Mouse (Mus musculus) heart, embryonic 16.5 days (tissue): Measurements from ENCODE around the gene Ube2m. TPM values are rescaled to one million over a fixed set of nuclear protein-coding genes. Genes with fewer than 3 reads are reported as not detected.
"Not testable (repeated sequence)": the region's sequence is repeated elsewhere in the genome, so short reads cannot be mapped to it uniquely, and the experiment has no call there.

Source experiments
- ATAC-seq: fragments of 200-750 bp; cut with Nextera tagmentation; replicated peaks from 2 replicates; pipeline ENCODE4 v1.8.0; 2017; ENCODE audit warnings: moderate number of reproducible peaks; ENCODE audit not compliant: insufficient read depth, low FRiP score; ENCODE audit errors: extremely low read depth
- H3K27ac ChIP-seq: fragments of 300-500 bp; sonication (generic); 2 replicates; pipeline ENCODE4 v1.5.1; 2014; ENCODE audit warnings: mild to moderate bottlenecking, low read length, control low read depth, moderate library complexity
- H3K27me3 ChIP-seq: fragments of 300-500 bp; sonication (generic); 2 replicates; pipeline ENCODE4 v1.6.1; 2014; ENCODE audit warnings: low read length, mixed read lengths; ENCODE audit not compliant: control insufficient read depth, insufficient read depth
- H3K36me3 ChIP-seq: fragments of 300-500 bp; sonication (generic); 2 replicates; pipeline ENCODE4 v1.6.1; 2014; ENCODE audit not compliant: control insufficient read depth, insufficient read depth
- H3K4me1 ChIP-seq: fragments of 300-500 bp; sonication (generic); 2 replicates; pipeline ENCODE4 v1.6.1; 2014; ENCODE audit warnings: low read length, mixed read lengths; ENCODE audit not compliant: control insufficient read depth, insufficient read depth
- H3K4me2 ChIP-seq: fragments of 300-500 bp; sonication (generic); 2 replicates; pipeline ENCODE4 v1.6.1; 2014; ENCODE audit warnings: low read depth, mild to moderate bottlenecking, control low read depth, low read length
- H3K4me3 ChIP-seq: fragments of 300-500 bp; sonication (generic); 2 replicates; pipeline ENCODE4 v1.5.1; 2014; ENCODE audit warnings: mild to moderate bottlenecking, control low read depth, low read length
- H3K9ac ChIP-seq: fragments of 300-500 bp; sonication (generic); 2 replicates; pipeline ENCODE4 v1.6.1; 2014; ENCODE audit warnings: low read length, control low read depth
- H3K9me3 ChIP-seq: fragments of 300-500 bp; sonication (generic); replicated peaks from 2 replicates; pipeline ENCODE4 v1.6.1; 2016; ENCODE audit warnings: low read length; ENCODE audit not compliant: control insufficient read depth
- WGBS: fragments of 180-500 bp; shearing (Covaris S2); extraction: QIAGEN DNeasy Blood & Tissue Kit; methylation state at CpG from one replicate; pipeline ENCODE4 v1.1.7; 2014; 5-methylcytosine and 5-hydroxymethylcytosine counted together
- polyA plus RNA-seq: library from polyadenylated mRNA; unstranded; fragments of >200 nt; fragmentation: Nextera tagmentation; extraction: Ambion mirVana; gene quantifications from 2 replicates; pipeline ENCODE4 v1.2.1, GENCODE M21; 2015

Gene Ube2m
- polyA plus RNA-seq: 49.0 and 94.2 TPM in 2 replicates

DNA sequence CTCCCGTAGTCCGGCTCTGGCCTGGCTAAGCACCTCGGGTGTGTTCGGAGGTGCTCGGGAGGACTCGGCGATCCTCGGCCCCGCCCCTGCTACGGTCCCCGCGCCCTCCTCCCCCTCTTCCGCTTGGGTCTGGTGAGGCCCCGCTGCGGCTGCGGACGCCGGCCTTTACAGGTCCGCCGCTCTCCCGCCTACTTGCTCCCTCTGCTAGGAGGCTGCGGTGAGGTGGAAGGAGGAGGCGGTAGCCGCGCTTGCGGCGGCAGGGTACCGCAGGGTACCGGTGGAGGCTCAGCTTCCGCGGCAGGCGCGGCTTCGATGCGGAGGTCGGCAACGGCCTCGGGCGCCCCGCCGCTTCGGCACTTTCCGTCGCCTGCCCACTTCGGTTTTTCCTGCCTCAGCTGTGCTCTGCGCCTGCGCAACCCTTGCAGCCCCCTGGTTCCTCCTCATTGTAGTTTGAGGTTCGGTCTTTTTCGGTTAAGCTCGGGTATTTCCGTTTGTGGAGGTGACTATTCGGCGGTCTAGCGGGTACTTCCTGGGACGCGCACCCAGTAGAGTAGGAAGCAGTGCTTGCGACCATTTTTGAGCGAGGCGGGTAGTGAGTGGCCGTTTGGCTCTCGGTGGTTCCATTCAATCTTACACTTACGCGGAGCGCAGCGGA lies at the start of gene Ube2m:
Gene Ube2m, minus strand, starts transcription at position 375 of the 655 bp plus-strand sequence.
- peak within 1 kb of the TSS; percentile 96 for H3K4me2 ChIP-seq
- peak within 1 kb of the TSS; percentile 87 for H3K4me3 ChIP-seq
- peaks cover 12% of the 10 kb centered on the region for H3K36me3 ChIP-seq
- ATAC-seq: peak; percentile 91
- peaks cover 9% of the 10 kb centered on the region for H3K27me3 ChIP-seq
- H3K9me3 ChIP-seq: no peaks in the 10 kb centered on the region; the same call in 1 of the 2 replicates
- H3K4me1 ChIP-seq: peaks cover 32% of the 10 kb centered on the region
- H3K9ac ChIP-seq: peak within 1 kb of the TSS; percentile 90
- peak within 1 kb of the TSS; percentile 99 for H3K27ac ChIP-seq
- 0% methylated on average over 63 of the region's 65 CpGs for WGBS

DNA sequence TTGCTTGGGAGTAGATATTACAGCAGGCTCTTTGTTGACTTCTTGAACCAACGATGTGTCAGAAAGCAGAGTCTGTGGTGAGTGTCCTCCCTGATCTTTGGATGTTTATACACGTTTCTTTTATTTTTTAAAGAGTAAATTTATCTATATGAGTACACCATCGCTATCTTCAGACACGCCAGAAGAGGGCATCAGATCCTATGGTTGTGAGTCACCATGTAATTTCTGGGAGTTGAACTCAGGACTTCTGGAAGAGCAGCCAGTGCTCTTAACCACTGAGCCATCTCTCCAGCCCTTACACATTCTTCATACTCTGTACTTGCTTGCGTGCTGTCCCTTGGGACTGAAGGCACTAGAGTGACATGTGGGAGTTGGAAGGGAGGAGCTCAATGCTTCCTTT lies 34.2 kb upstream of the Ube2m start:
- no peaks in the 10 kb centered on the region for H3K36me3 ChIP-seq
- no peak overlapping the region for H3K27ac ChIP-seq

DNA sequence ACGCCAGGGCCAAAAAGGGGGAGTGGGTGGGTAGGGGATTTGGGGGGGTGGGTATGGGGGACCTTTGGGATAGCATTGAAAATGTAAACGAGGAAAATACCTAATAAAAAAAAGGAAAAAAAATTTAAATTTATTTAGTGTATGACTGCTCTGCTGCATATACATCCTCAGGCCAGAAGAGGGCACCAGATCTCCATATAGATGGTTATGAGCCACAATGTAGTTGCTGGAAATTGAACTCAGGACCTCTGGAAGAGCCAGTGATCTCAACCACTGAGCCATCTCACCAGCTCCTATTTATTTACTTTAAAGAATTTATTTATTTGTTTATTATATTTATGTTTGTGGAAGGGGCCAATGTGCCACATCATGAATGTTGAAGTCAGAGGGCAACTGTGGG lies 25.3 kb upstream of the Ube2m start:
- H3K27me3 ChIP-seq, H3K4me2 ChIP-seq, ATAC-seq, H3K27ac ChIP-seq, H3K36me3 ChIP-seq, H3K9me3 ChIP-seq, H3K9ac ChIP-seq, H3K4me1 ChIP-seq, H3K4me3 ChIP-seq: not testable (repeated sequence)
- 36% methylated on average over 2 of the region's 2 CpGs for WGBS

More for the DNA sequence above, 34.2 kb upstream of the Ube2m start:
- Histone ChIP-seq H3K4me1 (no peaks in the 10 kb centered on the region), H3K4me3 (no peak overlapping the region), H3K9ac (no peak overlapping the region), H3K27me3 (no peaks in the 10 kb centered on the region), H3K4me2 (no peak overlapping the region), H3K9me3 (no peaks in the 10 kb centered on the region)
- WGBS: 49% methylated on average over 5 of the region's 5 CpGs
- ATAC-seq: no peak

DNA sequence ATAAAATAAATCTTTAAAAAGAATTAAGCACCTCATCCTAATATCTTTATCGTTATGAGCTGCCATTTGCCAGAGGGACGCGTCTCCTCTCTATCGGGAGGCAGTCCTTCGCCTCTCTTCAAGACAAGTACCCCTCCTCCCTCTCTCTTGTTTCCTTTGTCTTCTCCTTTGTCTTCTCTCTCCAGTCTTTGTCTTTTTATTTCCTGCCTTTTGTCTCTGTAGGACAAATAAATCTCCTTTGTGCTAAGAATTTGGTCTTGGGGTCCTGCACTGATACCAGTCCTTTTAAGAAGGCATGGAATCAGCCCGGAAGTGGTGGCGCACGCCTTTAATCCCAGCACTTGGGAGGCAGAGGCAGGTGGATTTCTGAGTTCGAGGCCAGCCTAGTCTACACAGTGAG lies 21.5 kb upstream of the Ube2m start:
- Histone ChIP-seq H3K36me3 (no peaks in the 10 kb centered on the region), H3K9me3 (no peaks in the 10 kb centered on the region), H3K4me3 (no peak overlapping the region), H3K4me2 (no peak overlapping the region), H3K27ac (no peak overlapping the region), H3K9ac (no peak overlapping the region), H3K27me3 (no peaks in the 10 kb centered on the region), H3K4me1 (no peaks in the 10 kb centered on the region)
- ATAC-seq: no peak
- 84% methylated on average over 9 of the region's 9 CpGs for WGBS

DNA sequence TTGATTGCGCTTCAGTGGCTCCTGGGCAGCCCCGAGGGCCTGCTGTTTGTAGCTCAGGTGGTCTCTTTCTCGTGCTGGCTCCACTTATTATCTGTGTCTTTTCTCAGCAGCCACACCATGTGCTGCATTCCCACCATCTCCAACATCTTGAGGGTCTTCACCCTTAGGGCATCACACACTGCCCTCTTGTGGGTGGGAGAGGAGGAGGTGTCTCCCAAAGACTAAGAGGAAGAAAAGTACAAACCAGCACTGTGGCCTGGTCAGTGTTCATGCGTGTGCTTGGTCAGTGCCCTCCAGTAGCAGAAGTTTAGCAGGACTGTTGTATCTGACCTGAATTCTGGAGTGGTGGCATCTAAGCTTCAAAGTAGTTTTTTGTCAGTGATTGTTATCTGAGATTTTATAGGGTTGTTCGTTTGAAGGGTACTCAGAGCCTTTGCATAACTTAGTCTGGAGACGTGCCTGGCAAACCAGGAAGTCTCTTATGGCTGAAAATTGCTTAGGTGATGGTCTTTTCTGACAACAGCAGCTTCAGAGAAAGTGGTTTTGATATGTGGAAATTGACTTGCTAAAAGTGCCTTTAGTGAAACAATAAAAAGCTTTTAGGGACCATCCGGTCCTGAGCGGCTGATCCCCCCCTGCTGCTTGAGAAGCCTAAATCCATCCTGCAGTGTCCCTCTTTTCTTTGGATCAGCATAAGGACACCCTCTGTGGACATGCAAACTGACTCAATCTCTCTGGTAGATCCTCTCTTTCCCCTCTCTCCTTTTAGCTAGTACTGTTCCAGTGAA lies 19.0 kb upstream of the Ube2m start:
- no peaks in the 10 kb centered on the region for H3K27me3 ChIP-seq
- no peak for ATAC-seq
- H3K27ac ChIP-seq: no peak overlapping the region
- H3K9ac ChIP-seq: no peak overlapping the region
- no peak overlapping the region for H3K4me2 ChIP-seq
- peaks cover 4% of the 10 kb centered on the region; the same call in 1 of the 2 replicates for H3K4me1 ChIP-seq
- WGBS: 61% methylated on average over 8 of the region's 8 CpGs
- H3K4me3 ChIP-seq: no peak overlapping the region
- H3K9me3 ChIP-seq: no peaks in the 10 kb centered on the region
- H3K36me3 ChIP-seq: no peaks in the 10 kb centered on the region

DNA sequence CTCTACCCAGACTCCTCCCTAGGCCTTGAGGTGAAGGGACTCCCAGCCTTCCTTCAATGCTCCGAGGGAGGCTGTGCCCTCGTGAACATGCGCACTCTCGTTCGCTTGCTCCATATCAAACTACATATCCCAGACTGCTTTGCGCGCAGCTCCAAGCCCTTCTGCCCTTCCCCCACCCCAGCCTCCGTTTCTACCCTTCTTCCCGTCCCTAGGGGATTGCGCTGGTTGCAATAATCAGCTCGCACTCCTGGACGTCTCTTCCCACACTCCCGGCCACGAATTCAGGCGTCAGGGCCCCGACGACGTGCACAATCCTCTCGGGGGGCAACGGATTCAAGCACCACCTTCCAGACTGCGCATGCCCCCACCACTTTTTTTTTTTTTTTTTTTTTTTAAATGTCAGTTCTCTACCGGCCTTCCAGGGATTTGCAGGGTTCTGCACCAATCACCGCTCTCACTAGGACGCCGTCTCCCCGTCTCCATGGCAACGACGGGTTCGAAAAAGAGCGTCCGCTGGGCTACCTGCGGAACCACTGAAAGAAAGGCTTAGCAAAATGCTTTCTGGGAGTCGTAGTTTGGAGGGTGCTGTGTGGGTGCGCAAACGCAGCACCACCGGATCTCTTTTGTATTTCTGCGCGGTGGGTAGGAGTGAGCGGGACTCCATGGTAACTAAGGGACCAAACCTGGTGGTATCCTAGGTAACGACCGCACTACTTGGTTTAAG lies 16.4 kb upstream of the Ube2m start, which contains the start of gene Mzf1:
Gene Mzf1, minus strand, starts transcription at position 478 of the 724 bp plus-strand sequence.
- Histone ChIP-seq H3K4me2 (peak within 1 kb of the TSS; percentile 79), H3K36me3 (no peaks in the 10 kb centered on the region), H3K27me3 (no peaks in the 10 kb centered on the region), H3K27ac (peak within 1 kb of the TSS; percentile 86), H3K9ac (peak within 1 kb of the TSS; percentile 85), H3K4me3 (peak within 1 kb of the TSS; percentile 75), H3K4me1 (peaks cover 4% of the 10 kb centered on the region; the same call in 1 of the 2 replicates), H3K9me3 (no peaks in the 10 kb centered on the region)
- peak; percentile 91 for ATAC-seq
- WGBS: under 1% methylated on average over 41 of the region's 41 CpGs

DNA sequence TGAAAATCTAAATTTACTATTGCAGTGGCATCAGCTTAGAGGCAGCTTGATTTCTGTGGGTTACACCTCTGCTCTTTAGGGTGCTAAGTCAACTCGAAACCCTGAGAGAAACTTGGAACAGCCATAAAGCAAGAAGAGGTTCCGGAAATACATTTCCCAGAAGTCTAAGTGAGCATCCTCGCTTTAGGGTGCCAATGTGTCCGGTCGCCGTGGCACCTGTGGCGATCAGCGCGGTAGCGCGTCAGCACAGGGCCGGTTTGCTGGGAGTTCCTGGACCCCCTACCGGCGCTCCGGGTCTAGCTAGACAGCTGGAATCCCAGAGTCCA lies 15.8 kb upstream of the Ube2m start:
- no peak for ATAC-seq
- H3K9ac ChIP-seq: peak overlapping the region; percentile 85
- no peaks in the 10 kb centered on the region for H3K9me3 ChIP-seq
- H3K27ac ChIP-seq: peak overlapping the region; percentile 86
- H3K4me1 ChIP-seq: peaks cover 4% of the 10 kb centered on the region; the same call in 1 of the 2 replicates
- 3% methylated on average over 15 of the region's 15 CpGs for WGBS
- no peaks in the 10 kb centered on the region for H3K27me3 ChIP-seq
- peak overlapping the region; percentile 79 for H3K4me2 ChIP-seq
- H3K36me3 ChIP-seq: no peaks in the 10 kb centered on the region
- H3K4me3 ChIP-seq: peak overlapping the region; percentile 75

DNA sequence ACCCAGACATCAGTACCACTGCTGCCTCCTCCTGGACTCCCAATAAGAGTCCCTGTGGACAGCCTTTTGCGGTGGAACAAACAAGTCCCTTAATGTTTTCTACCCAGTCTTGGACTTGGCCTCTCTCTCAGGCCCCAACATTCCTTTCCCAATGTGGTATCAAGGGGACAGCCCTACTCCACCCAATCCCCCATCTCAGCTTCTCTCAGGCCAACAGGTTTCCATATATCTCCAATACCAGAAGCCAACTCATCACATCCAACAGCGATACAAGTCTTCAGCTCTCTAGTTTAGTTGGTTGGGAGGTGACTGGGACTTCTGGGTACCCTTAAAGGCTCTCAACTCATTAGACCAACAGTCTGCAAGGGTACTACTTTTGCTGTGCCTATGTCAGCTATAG lies 15.4 kb upstream of the Ube2m start:
- Histone ChIP-seq H3K27me3 (no peaks in the 10 kb centered on the region), H3K4me1 (peaks cover 4% of the 10 kb centered on the region; the same call in 1 of the 2 replicates), H3K4me2 (peak overlapping the region; percentile 79), H3K9me3 (no peaks in the 10 kb centered on the region), H3K4me3 (peak overlapping the region; percentile 75), H3K27ac (no peak overlapping the region; the same call in 1 of the 2 replicates), H3K9ac (no peak overlapping the region; the same call in 1 of the 2 replicates), H3K36me3 (no peaks in the 10 kb centered on the region)
- WGBS: 82% methylated on average over 2 of the region's 2 CpGs
- no peak for ATAC-seq
